Mouse (Mus musculus) embryo, embryonic 11 days (tissue): ENCODE measurements around the gene Mapk8ip1.

Experiments used
- DNase-seq: peaks from one replicate; pipeline ENCODE4 v3.0.0-alpha.2; 2015

The Mapk8ip1 gene

GRCm38 (mm10) chr2:92389645-92390044 lies 11.4 kb downstream of the Mapk8ip1 start:
- no peak for DNase-seq

- peak; percentile 98 for DNase-seq
Measured at GRCm38 (mm10) chr2:92388891-92389641, 12.0 kb downstream of the Mapk8ip1 start.

- DNase-seq, result no peak
Measured at GRCm38 (mm10) chr2:92388081-92388517, 13.0 kb downstream of the Mapk8ip1 start.

GRCm38 (mm10) chr2:92387646-92388045 lies 13.4 kb downstream of the Mapk8ip1 start:
- DNase-seq, result no peak

- DNase-seq, result no peak
Measured at GRCm38 (mm10) chr2:92386821-92387570, 14.1 kb downstream of the Mapk8ip1 start.

- no peak for DNase-seq
Measured at GRCm38 (mm10) chr2:92385113-92386051, 15.7 kb downstream of the Mapk8ip1 start.

GRCm38 (mm10) chr2:92384101-92384500 lies 17.0 kb downstream of the Mapk8ip1 start:
- no peak for DNase-seq

- DNase-seq, result no peak
Measured at GRCm38 (mm10) chr2:92382759-92383158, 18.3 kb downstream of the Mapk8ip1 start.

GRCm38 (mm10) chr2:92381901-92382588 lies 19.0 kb downstream of the Mapk8ip1 start, which contains the start of gene 1700029I15Rik:
TSS of gene 1700029I15Rik (plus strand) at chr2:92382538.
- no peak for DNase-seq

- DNase-seq, result no peak
Measured at GRCm38 (mm10) chr2:92381161-92381560, 19.9 kb downstream of the Mapk8ip1 start.

GRCm38 (mm10) chr2:92380495-92381050 lies 20.5 kb downstream of the Mapk8ip1 start:
- no peak for DNase-seq

GRCm38 (mm10) chr2:92379783-92380494 lies 21.1 kb downstream of the Mapk8ip1 start:
- DNase-seq, result no peak

- DNase-seq, result no peak
Measured at GRCm38 (mm10) chr2:92377320-92377719, 23.7 kb downstream of the Mapk8ip1 start.

- no peak for DNase-seq
Measured at GRCm38 (mm10) chr2:92376300-92376699, 24.8 kb downstream of the Mapk8ip1 start.

- no peak for DNase-seq
Measured at GRCm38 (mm10) chr2:92375788-92376187, 25.3 kb downstream of the Mapk8ip1 start.

GRCm38 (mm10) chr2:92375099-92375623 lies 25.9 kb downstream of the Mapk8ip1 start:
- peak; percentile 95 for DNase-seq

GRCm38 (mm10) chr2:92374514-92374913 lies 26.5 kb downstream of the Mapk8ip1 start, which contains the start of the genes Pex16 and Large2:
TSS of gene Pex16 (plus strand) at chr2:92374676.
TSS of gene Large2 (minus strand) at chr2:92374869.
- DNase-seq, result peak; percentile 64

GRCm38 (mm10) chr2:92373437-92373813 lies 27.6 kb downstream of the Mapk8ip1 start:
- no peak for DNase-seq

GRCm38 (mm10) chr2:92372767-92373436 lies 28.2 kb downstream of the Mapk8ip1 start:
- no peak for DNase-seq
